Mouse (Mus musculus) G1E (cell line): ENCODE measurements around the gene Ntng1. TPM values are rescaled to one million over a fixed set of nuclear protein-coding genes. Genes with fewer than 3 reads are reported as not detected.
"Not testable (repeated sequence)": the region's sequence is repeated elsewhere in the genome, so short reads cannot be mapped to it uniquely, and the experiment has no call there.

Source experiments
- ATAC-seq: 2 replicates; pipeline ENCODE4 v1.8.0; 2016; ENCODE audit warnings: mild to moderate bottlenecking; ENCODE audit not compliant: insufficient number of reproducible peaks, poor library complexity, low FRiP score, severe bottlenecking; ENCODE audit errors: extremely low read depth
- DNase-seq: peaks from one replicate; pipeline ENCODE4 v3.0.0; 2012; ENCODE audit warnings: low spot score
- H3K27me3 ChIP-seq: 2 replicates; pipeline ENCODE4 v1.6.1; 2012; ENCODE audit warnings: mild to moderate bottlenecking, low read length, inconsistent platforms; ENCODE audit not compliant: insufficient read depth
- H3K36me3 ChIP-seq: replicated peaks from 2 replicates; pipeline ENCODE3; 2012; ENCODE audit warnings: mild to moderate bottlenecking, inconsistent platforms
- H3K4me1 ChIP-seq: 2 replicates; pipeline ENCODE4 v1.6.1; 2012; ENCODE audit warnings: low read depth, low read length, inconsistent platforms, mixed read lengths; ENCODE audit not compliant: insufficient read depth
- H3K4me3 ChIP-seq: 2 replicates; pipeline ENCODE4 v1.5.1; 2012; ENCODE audit warnings: low read depth, mild to moderate bottlenecking, inconsistent platforms, low read length, moderate library complexity, mixed read lengths
- H3K9me3 ChIP-seq: replicated peaks from 2 replicates; pipeline ENCODE4 v1.6.1; 2012; ENCODE audit warnings: inconsistent platforms
- CTCF ChIP-seq: IDR thresholded peaks from 2 replicates; pipeline ENCODE4 v1.5.1; 2012; ENCODE audit warnings: low read depth, low read length, inconsistent platforms, mixed read lengths
- GATA1 ChIP-seq: IDR thresholded peaks from 2 replicates; pipeline ENCODE4 v1.6.1; 2012; ENCODE audit warnings: borderline replicate concordance, low read length, inconsistent platforms, mixed read lengths
- GATA2 ChIP-seq: IDR thresholded peaks from 2 replicates; pipeline ENCODE4 v1.6.1; 2012; ENCODE audit warnings: low read depth, low read length, inconsistent platforms, borderline replicate concordance
- POLR2AphosphoS5 ChIP-seq: IDR thresholded peaks from 2 replicates; pipeline ENCODE4 v1.6.1; 2012; ENCODE audit warnings: low read depth, low read length, inconsistent platforms; ENCODE audit not compliant: insufficient replicate concordance
- TAL1 ChIP-seq: conservative IDR thresholded peaks from 2 replicates; pipeline ENCODE4 v1.6.1; 2012; ENCODE audit warnings: low read depth, low read length, inconsistent platforms, mixed read lengths
- polyA plus RNA-seq: library from polyadenylated mRNA; stranded (reverse); fragments of >175 nt; gene quantifications from 2 replicates; pipeline ENCODE4 v1.2.3, GENCODE M21; 2012
- total RNA-seq, 2 experiments: library from RNA; stranded (forward) in 1 of 2; stranded (reverse) in 1 of 2; fragments of 200-1000 nt in 1 of 2; fragments of >200 nt in 1 of 2; fragmentation: Nextera tagmentation in 1 of 2; gene quantifications; 2 replicates each; pipeline ENCODE4 v1.2.3; 2014 to 2017

The Ntng1 gene
- total and polyA plus RNA-seq, 3 experiments, result 0.33 TPM; not detected in 2

GRCm38 (mm10) chr3:109765141-109765540 lies 378.7 kb downstream of the Ntng1 start:
- Histone ChIP-seq H3K36me3 (no peaks in the 10 kb centered on the region), H3K27me3 (no peaks in the 10 kb centered on the region), H3K4me3 (no peak overlapping the region), H3K9me3 (peaks cover 16% of the 10 kb centered on the region), H3K4me1 (no peaks in the 10 kb centered on the region)
- ATAC-seq, result no peak
- no peak for DNase-seq
- no peak for TF ChIP-seq GATA2
- TF ChIP-seq POLR2AphosphoS5, result no peak
- no peak for TF ChIP-seq GATA1
- no peak for TF ChIP-seq TAL1
- no peak for TF ChIP-seq CTCF

- Histone ChIP-seq H3K4me1 (no peaks in the 10 kb centered on the region), H3K4me3 (no peak overlapping the region), H3K27me3 (no peaks in the 10 kb centered on the region), H3K36me3 (no peaks in the 10 kb centered on the region), H3K9me3 (no peaks in the 10 kb centered on the region; the same call in 1 of the 2 replicates)
- DNase-seq (no peak), ATAC-seq (no peak)
- TF ChIP-seq POLR2AphosphoS5 (no peak), GATA1 (no peak), CTCF (no peak), GATA2 (no peak), TAL1 (no peak)
Observed at GRCm38 (mm10) chr3:109756426-109756825, 387.4 kb downstream of the Ntng1 start.

- ATAC-seq, H3K9me3 ChIP-seq, H3K27me3 ChIP-seq, H3K4me3 ChIP-seq, H3K36me3 ChIP-seq, H3K4me1 ChIP-seq, DNase-seq: not testable (repeated sequence)
Observed at GRCm38 (mm10) chr3:109747593-109747992, 396.2 kb downstream of the Ntng1 start.

- no peak overlapping the region for H3K4me3 ChIP-seq
- H3K36me3 ChIP-seq, result no peaks in the 10 kb centered on the region
- no peak for DNase-seq
- TF ChIP-seq GATA2 (no peak), TAL1 (no peak), POLR2AphosphoS5 (no peak), GATA1 (no peak), CTCF (no peak)
- ATAC-seq, result no peak
- H3K27me3 ChIP-seq, result no peaks in the 10 kb centered on the region
- H3K4me1 ChIP-seq, result no peaks in the 10 kb centered on the region
- peaks cover 20% of the 10 kb centered on the region for H3K9me3 ChIP-seq
Observed at GRCm38 (mm10) chr3:109740466-109741102, 403.2 kb downstream of the Ntng1 start.

- Histone ChIP-seq H3K27me3 (no peaks in the 10 kb centered on the region), H3K36me3 (no peaks in the 10 kb centered on the region), H3K4me3 (no peak overlapping the region), H3K4me1 (no peaks in the 10 kb centered on the region), H3K9me3 (peaks cover 19% of the 10 kb centered on the region)
- DNase-seq (no peak), ATAC-seq (no peak)
- TF ChIP-seq TAL1 (no peak), CTCF (no peak), POLR2AphosphoS5 (no peak), GATA2 (no peak), GATA1 (no peak)
Observed at GRCm38 (mm10) chr3:109732327-109733182, 411.3 kb downstream of the Ntng1 start.

- DNase-seq (no peak), ATAC-seq (no peak)
- no peak overlapping the region for H3K4me3 ChIP-seq
- H3K36me3 ChIP-seq, result no peaks in the 10 kb centered on the region
- no peaks in the 10 kb centered on the region for H3K27me3 ChIP-seq
- H3K4me1 ChIP-seq, result no peaks in the 10 kb centered on the region
- TF ChIP-seq TAL1 (no peak), CTCF (no peak), POLR2AphosphoS5 (no peak), GATA1 (no peak), GATA2 (no peak)
- peaks cover 22% of the 10 kb centered on the region for H3K9me3 ChIP-seq
Observed at GRCm38 (mm10) chr3:109731592-109732230, 412.1 kb downstream of the Ntng1 start.

Other genes starting within 250 kb of the Ntng1 start
- 15.4 and 18.8 TPM in 2 replicates for gene Prmt6, start 107.0 kb upstream of the Ntng1 start, total RNA-seq (2014; fragmentation: Nextera tagmentation)
- gene Prmt6, start 107.0 kb upstream of the Ntng1 start, total RNA-seq (2017), result 14.9 and 16.1 TPM in 2 replicates
- gene Prmt6, start 107.0 kb upstream of the Ntng1 start, polyA plus RNA-seq, result 26.6 and 28.2 TPM in 2 replicates